Mouse (Mus musculus) ES-Bruce4 (cell line): ENCODE results near the gene Lgals2.

Source experiments
- CTCF ChIP-seq: IDR thresholded peaks from one replicate; pipeline ENCODE4 v1.8.1; 2011; ENCODE audit warnings: low read depth, low read length
- EP300 ChIP-seq: IDR thresholded peaks from 2 replicates; pipeline ENCODE4 v1.6.1; 2011; ENCODE audit warnings: low read depth, low read length; ENCODE audit not compliant: insufficient read depth

GRCm38 (mm10) chr15:78868398-78868797 is 13.1 kb upstream of the Lgals2 start:
- TF ChIP-seq CTCF (no peak), EP300 (peak; percentile 67)
